Mouse (Mus musculus) heart, embryonic 16.5 days (tissue): ENCODE data around the gene Selenoo. TPM values are rescaled to one million over a fixed set of nuclear protein-coding genes. Genes with fewer than 3 reads are reported as not detected.
A peak's percentile ranks its signal among the peaks of the same experiment; 100 is the strongest.

Experiments
- ATAC-seq: fragments of 200-750 bp; cut with Nextera tagmentation; replicated peaks from 2 replicates; pipeline ENCODE4 v1.8.0; 2017; ENCODE audit warnings: moderate number of reproducible peaks; ENCODE audit not compliant: insufficient read depth, low FRiP score; ENCODE audit errors: extremely low read depth
- H3K27ac ChIP-seq: fragments of 300-500 bp; sonication (generic); 2 replicates; pipeline ENCODE4 v1.5.1; 2014; ENCODE audit warnings: mild to moderate bottlenecking, low read length, control low read depth, moderate library complexity
- H3K27me3 ChIP-seq: fragments of 300-500 bp; sonication (generic); 2 replicates; pipeline ENCODE4 v1.6.1; 2014; ENCODE audit warnings: low read length, mixed read lengths; ENCODE audit not compliant: control insufficient read depth, insufficient read depth
- H3K36me3 ChIP-seq: fragments of 300-500 bp; sonication (generic); 2 replicates; pipeline ENCODE4 v1.6.1; 2014; ENCODE audit not compliant: control insufficient read depth, insufficient read depth
- H3K4me1 ChIP-seq: fragments of 300-500 bp; sonication (generic); 2 replicates; pipeline ENCODE4 v1.6.1; 2014; ENCODE audit warnings: low read length, mixed read lengths; ENCODE audit not compliant: control insufficient read depth, insufficient read depth
- H3K4me2 ChIP-seq: fragments of 300-500 bp; sonication (generic); 2 replicates; pipeline ENCODE4 v1.6.1; 2014; ENCODE audit warnings: low read depth, mild to moderate bottlenecking, control low read depth, low read length
- H3K4me3 ChIP-seq: fragments of 300-500 bp; sonication (generic); 2 replicates; pipeline ENCODE4 v1.5.1; 2014; ENCODE audit warnings: mild to moderate bottlenecking, control low read depth, low read length
- H3K9ac ChIP-seq: fragments of 300-500 bp; sonication (generic); 2 replicates; pipeline ENCODE4 v1.6.1; 2014; ENCODE audit warnings: low read length, control low read depth
- H3K9me3 ChIP-seq: fragments of 300-500 bp; sonication (generic); replicated peaks from 2 replicates; pipeline ENCODE4 v1.6.1; 2016; ENCODE audit warnings: low read length; ENCODE audit not compliant: control insufficient read depth
- WGBS: fragments of 180-500 bp; shearing (Covaris S2); extraction: QIAGEN DNeasy Blood & Tissue Kit; methylation state at CpG from one replicate; pipeline ENCODE4 v1.1.7; 2014; 5-methylcytosine and 5-hydroxymethylcytosine counted together
- polyA plus RNA-seq: library from polyadenylated mRNA; unstranded; fragments of >200 nt; fragmentation: Nextera tagmentation; extraction: Ambion mirVana; gene quantifications from 2 replicates; pipeline ENCODE4 v1.2.1, GENCODE M21; 2015

The Selenoo gene
- polyA plus RNA-seq, 1 experiment from 2014 or later = 11.0 TPM

- Histone ChIP-seq H3K4me1 (no peaks in the 10 kb centered on the region), H3K36me3 (peaks cover 44% of the 10 kb centered on the region), H3K9me3 (no peaks in the 10 kb centered on the region), H3K9ac (no peak overlapping the region), H3K27ac (no peak overlapping the region), H3K4me3 (no peak overlapping the region), H3K4me2 (no peak overlapping the region), H3K27me3 (no peaks in the 10 kb centered on the region)
- peak; percentile 58; the same call in 1 of the 2 replicates for ATAC-seq
- 59% methylated on average over 9 of the region's 9 CpGs for WGBS
These were observed 21.3 kb downstream of the Selenoo start for GRCm38 (mm10) chr15:89110147-89110546.

- Histone ChIP-seq H3K27ac (no peak overlapping the region), H3K9ac (no peak overlapping the region), H3K9me3 (no peaks in the 10 kb centered on the region), H3K27me3 (no peaks in the 10 kb centered on the region), H3K4me3 (no peak overlapping the region), H3K36me3 (peaks cover 18% of the 10 kb centered on the region), H3K4me1 (peaks cover 25% of the 10 kb centered on the region), H3K4me2 (no peak overlapping the region)
- ATAC-seq = no peak
These were observed 29.1 kb downstream of the Selenoo start for GRCm38 (mm10) chr15:89118007-89118406.

GRCm38 (mm10) chr15:89122649-89123366, 33.9 kb downstream of the Selenoo start, which contains the start of gene Tubgcp6:
Gene Tubgcp6, minus strand, starts transcription at chr15:89123112.
- under 1% methylated on average over 47 of the region's 47 CpGs for WGBS
- Histone ChIP-seq H3K27me3 (no peaks in the 10 kb centered on the region), H3K4me3 (peak within 1 kb of the TSS; percentile 69), H3K9me3 (no peaks in the 10 kb centered on the region), H3K4me2 (peak within 1 kb of the TSS; percentile 94), H3K36me3 (peaks cover 6% of the 10 kb centered on the region; the same call in 1 of the 2 replicates), H3K27ac (peak within 1 kb of the TSS; percentile 59), H3K4me1 (peaks cover 36% of the 10 kb centered on the region), H3K9ac (peak within 1 kb of the TSS; percentile 75)
- ATAC-seq = peak; percentile 80

- Histone ChIP-seq H3K4me3 (peak overlapping the region; percentile 69), H3K27me3 (no peaks in the 10 kb centered on the region), H3K4me1 (peaks cover 40% of the 10 kb centered on the region), H3K9me3 (no peaks in the 10 kb centered on the region), H3K4me2 (peak overlapping the region; percentile 94), H3K36me3 (peaks cover 6% of the 10 kb centered on the region; the same call in 1 of the 2 replicates), H3K27ac (peak overlapping the region; percentile 59), H3K9ac (peak overlapping the region; percentile 75)
- 0 out of 2 replicates have a peak, but pooled peaks have one; percentile 4 for ATAC-seq
- WGBS = 29% methylated on average over 11 of the region's 11 CpGs
These were observed 34.7 kb downstream of the Selenoo start for GRCm38 (mm10) chr15:89123595-89123994.

GRCm38 (mm10) chr15:89124312-89124711, 35.4 kb downstream of the Selenoo start:
- 90% methylated on average over 3 of the region's 3 CpGs for WGBS
- H3K27me3 ChIP-seq = no peaks in the 10 kb centered on the region
- H3K9ac ChIP-seq = no peak overlapping the region
- H3K9me3 ChIP-seq = no peaks in the 10 kb centered on the region
- no peak for ATAC-seq
- peaks cover 3% of the 10 kb centered on the region; the same call in 1 of the 2 replicates for H3K36me3 ChIP-seq
- H3K4me3 ChIP-seq = no peak overlapping the region
- peaks cover 43% of the 10 kb centered on the region for H3K4me1 ChIP-seq
- H3K27ac ChIP-seq = no peak overlapping the region
- H3K4me2 ChIP-seq = no peak overlapping the region

GRCm38 (mm10) chr15:89125351-89125750, 36.5 kb downstream of the Selenoo start:
- Histone ChIP-seq H3K36me3 (peaks cover 3% of the 10 kb centered on the region; the same call in 1 of the 2 replicates), H3K9ac (no peak overlapping the region), H3K27ac (no peak overlapping the region), H3K27me3 (no peaks in the 10 kb centered on the region), H3K9me3 (no peaks in the 10 kb centered on the region), H3K4me1 (peaks cover 39% of the 10 kb centered on the region), H3K4me3 (no peak overlapping the region), H3K4me2 (no peak overlapping the region)
- ATAC-seq = no peak
- 92% methylated on average over 9 of the region's 9 CpGs for WGBS

GRCm38 (mm10) chr15:89126622-89127021, 37.7 kb downstream of the Selenoo start:
- no peak overlapping the region for H3K9ac ChIP-seq
- peaks cover 26% of the 10 kb centered on the region for H3K4me1 ChIP-seq
- no peaks in the 10 kb centered on the region for H3K27me3 ChIP-seq
- 86% methylated on average over 8 of the region's 8 CpGs for WGBS
- no peak overlapping the region for H3K4me2 ChIP-seq
- H3K27ac ChIP-seq = no peak overlapping the region
- no peaks in the 10 kb centered on the region for H3K9me3 ChIP-seq
- peaks cover 3% of the 10 kb centered on the region; the same call in 1 of the 2 replicates for H3K36me3 ChIP-seq
- no peak overlapping the region for H3K4me3 ChIP-seq
- no peak for ATAC-seq

- no peak overlapping the region for H3K27ac ChIP-seq
- H3K4me2 ChIP-seq = peak overlapping the region; percentile 89
- H3K4me3 ChIP-seq = peak overlapping the region; percentile 74
- no peaks in the 10 kb centered on the region for H3K9me3 ChIP-seq
- no peak for ATAC-seq
- H3K9ac ChIP-seq = peak overlapping the region; percentile 80
- peaks cover 18% of the 10 kb centered on the region for H3K4me1 ChIP-seq
- WGBS = 84% methylated on average over 8 of the region's 8 CpGs
- H3K27me3 ChIP-seq = no peaks in the 10 kb centered on the region
- H3K36me3 ChIP-seq = peaks cover 3% of the 10 kb centered on the region; the same call in 1 of the 2 replicates
These were observed 38.6 kb downstream of the Selenoo start for GRCm38 (mm10) chr15:89127364-89127940.
